Mouse (Mus musculus) limb, embryonic 15.5 days (tissue): ENCODE results near the gene Cdk2. TPM values are rescaled to one million over a fixed set of nuclear protein-coding genes. Genes with fewer than 3 reads are reported as not detected.

Source experiments
- ATAC-seq: fragments of 200-750 bp; cut with Nextera tagmentation; 2 replicates; pipeline ENCODE4 v1.8.0; 2017; ENCODE audit warnings: low read depth, moderate TSS enrichment; ENCODE audit not compliant: insufficient number of reproducible peaks, low FRiP score, low TSS enrichment
- H3K27ac ChIP-seq: fragments of 300-500 bp; sonication (generic); 2 replicates; pipeline ENCODE4 v1.5.1; 2015; ENCODE audit warnings: moderate library complexity, mild to moderate bottlenecking, inconsistent platforms
- H3K27me3 ChIP-seq: fragments of 300-500 bp; sonication (generic); 2 replicates; pipeline ENCODE4 v1.6.1; 2015; ENCODE audit warnings: inconsistent platforms
- H3K36me3 ChIP-seq: fragments of 300-500 bp; sonication (generic); 2 replicates; pipeline ENCODE4 v1.6.1; 2015; ENCODE audit warnings: inconsistent platforms
- H3K4me1 ChIP-seq: fragments of 300-500 bp; sonication (generic); 2 replicates; pipeline ENCODE4 v1.6.1; 2015; ENCODE audit warnings: inconsistent platforms
- H3K4me2 ChIP-seq: fragments of 300-500 bp; sonication (generic); 2 replicates; pipeline ENCODE4 v1.6.1; 2015; ENCODE audit warnings: mild to moderate bottlenecking, inconsistent platforms
- H3K4me3 ChIP-seq: fragments of 300-500 bp; sonication (generic); 2 replicates; pipeline ENCODE4 v1.5.1; 2015; ENCODE audit warnings: mild to moderate bottlenecking, inconsistent platforms
- H3K9ac ChIP-seq: fragments of 300-500 bp; sonication (generic); 2 replicates; pipeline ENCODE4 v1.6.1; 2015; ENCODE audit warnings: inconsistent platforms
- H3K9me3 ChIP-seq: fragments of 300-500 bp; sonication (generic); 2 replicates; pipeline ENCODE4 v1.6.1; 2016; ENCODE audit warnings: inconsistent platforms
- WGBS: fragments of 180-500 bp; shearing (Covaris S2); methylation state at CpG from one replicate; pipeline ENCODE4 v1.1.7; 2015; 5-methylcytosine and 5-hydroxymethylcytosine counted together
- polyA plus RNA-seq: library from polyadenylated mRNA; unstranded; fragments of >200 nt; fragmentation: Nextera tagmentation; extraction: Ambion mirVana; gene quantifications from 2 replicates; pipeline ENCODE4 v1.2.1, GENCODE M21; 2015

The Cdk2 gene
- polyA plus RNA-seq, 1 experiment from 2014 or later: 108 TPM

GRCm38 (mm10) chr10:128699611-128700010, 5.2 kb downstream of the Cdk2 start:
- WGBS: 82% methylated on average over 11 of the region's 11 CpGs

DNA sequence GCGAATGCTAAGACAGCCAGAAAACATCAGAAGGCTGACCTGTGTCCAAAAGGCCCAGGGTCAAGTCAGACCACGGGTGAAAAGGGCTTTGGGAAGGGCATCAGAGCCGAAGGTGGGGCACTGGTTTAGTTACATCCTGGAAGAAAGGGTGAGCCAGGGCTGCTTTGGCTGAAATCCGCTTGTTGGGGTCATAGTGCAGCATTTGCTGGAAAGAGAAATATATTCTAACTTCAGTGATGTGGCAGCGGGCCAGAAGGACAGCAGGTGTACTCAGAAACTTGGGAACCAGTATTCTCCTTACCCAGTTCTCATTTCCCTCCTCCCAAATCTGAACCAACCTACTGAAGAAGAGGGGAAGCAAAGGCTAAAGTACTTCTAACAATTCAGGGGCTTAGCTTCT, 5.8 kb downstream of the Cdk2 start:
- peaks cover 52% of the 10 kb centered on the region for H3K36me3 ChIP-seq
- H3K27me3 ChIP-seq: no peaks in the 10 kb centered on the region
- H3K27ac ChIP-seq: no peak overlapping the region
- no peak overlapping the region for H3K4me3 ChIP-seq
- no peak overlapping the region for H3K4me2 ChIP-seq
- WGBS: 88% methylated on average over 5 of the region's 5 CpGs
- ATAC-seq: no peak
- H3K9me3 ChIP-seq: no peaks in the 10 kb centered on the region
- H3K4me1 ChIP-seq: peaks cover 13% of the 10 kb centered on the region
- no peak overlapping the region for H3K9ac ChIP-seq

More at GRCm38 (mm10) chr10:128699611-128700010, 5.2 kb downstream of the Cdk2 start:
- ATAC-seq: no peak
- H3K4me2 ChIP-seq: no peak overlapping the region
- no peak overlapping the region for H3K9ac ChIP-seq
- H3K36me3 ChIP-seq: peaks cover 52% of the 10 kb centered on the region
- no peaks in the 10 kb centered on the region for H3K9me3 ChIP-seq
- H3K4me3 ChIP-seq: no peak overlapping the region
- no peak overlapping the region for H3K27ac ChIP-seq
- H3K27me3 ChIP-seq: no peaks in the 10 kb centered on the region
- H3K4me1 ChIP-seq: peaks cover 16% of the 10 kb centered on the region

DNA sequence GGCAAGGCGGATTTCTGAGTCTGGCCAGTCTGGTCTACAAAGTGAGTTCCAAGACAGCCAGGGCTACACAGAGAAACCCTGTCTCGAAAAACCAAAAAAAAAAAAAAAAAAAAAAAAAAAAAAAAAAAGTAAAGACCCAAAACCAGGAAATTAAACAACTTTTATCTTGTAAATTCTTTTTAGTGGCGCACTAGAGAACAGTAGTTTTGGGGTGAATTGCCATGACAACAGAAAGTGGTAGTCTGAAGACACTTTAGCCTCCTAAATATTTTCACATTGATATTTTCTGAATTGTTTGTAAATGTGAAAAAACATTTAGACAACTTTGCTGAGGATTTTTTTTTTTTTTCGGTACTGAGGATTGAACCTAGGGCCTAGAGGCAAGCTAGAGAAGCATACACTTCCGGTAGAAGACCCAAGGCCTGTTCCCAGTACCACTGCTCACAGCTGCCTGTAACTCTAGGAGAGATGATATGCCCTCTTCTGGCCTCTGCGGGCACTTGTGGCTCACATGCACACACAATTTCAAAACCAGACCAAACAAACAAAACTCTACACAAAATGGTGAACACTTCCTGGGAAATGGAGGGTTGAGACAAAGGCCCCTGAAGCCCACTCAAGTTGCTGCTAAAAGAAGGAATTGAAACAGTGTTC, 7.6 kb downstream of the Cdk2 start:
- H3K36me3 ChIP-seq: peaks cover 44% of the 10 kb centered on the region
- no peak overlapping the region for H3K9ac ChIP-seq
- H3K27ac ChIP-seq: peak overlapping the region; percentile 85
- no peaks in the 10 kb centered on the region for H3K9me3 ChIP-seq
- ATAC-seq: no peak
- no peaks in the 10 kb centered on the region for H3K27me3 ChIP-seq
- peak overlapping the region; percentile 53; the same call in 1 of the 2 replicates for H3K4me2 ChIP-seq
- H3K4me3 ChIP-seq: peak overlapping the region; percentile 89; the same call in 1 of the 2 replicates
- peaks cover 4% of the 10 kb centered on the region; the same call in 1 of the 2 replicates for H3K4me1 ChIP-seq
- WGBS: 80% methylated on average over 6 of the region's 6 CpGs

DNA sequence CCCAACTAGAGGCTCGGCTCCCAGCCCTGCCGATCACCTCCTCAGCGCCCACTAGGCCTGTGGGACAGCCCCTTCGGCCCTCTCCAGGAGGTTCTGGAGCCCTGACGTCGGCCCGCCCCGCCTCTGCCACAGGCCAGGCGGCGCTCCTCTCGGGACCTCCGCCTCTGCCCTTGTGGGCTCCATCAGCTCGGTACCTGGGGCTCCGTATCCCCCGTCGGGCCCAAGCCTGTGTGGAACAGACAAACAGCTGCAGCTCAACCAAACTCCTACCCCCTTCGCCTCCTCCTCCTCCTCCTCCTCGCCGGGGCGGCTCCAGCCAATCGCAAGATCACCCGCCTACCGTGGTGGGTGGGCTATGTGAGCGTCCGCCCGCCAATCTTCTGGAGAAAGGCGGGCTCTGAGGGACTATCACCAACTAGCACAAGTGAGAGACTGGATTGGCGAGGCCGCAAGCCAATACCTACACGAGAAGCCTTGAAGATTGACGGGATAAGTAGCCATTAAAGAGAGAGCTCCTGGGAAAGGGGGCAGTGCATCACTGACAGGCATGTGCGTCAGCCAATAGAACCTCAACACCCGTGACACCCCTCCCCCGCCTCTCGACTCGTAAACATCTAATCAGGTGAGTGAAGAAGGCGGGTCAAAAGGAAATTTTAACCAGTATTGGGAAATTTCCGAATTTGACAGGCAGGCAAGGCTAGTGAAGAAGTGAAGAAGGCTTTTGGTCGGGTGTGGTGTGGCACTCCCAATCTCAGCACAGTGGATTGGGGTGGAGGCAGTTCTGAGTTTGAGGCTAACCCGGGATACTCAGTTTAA, 8.6 kb downstream of the Cdk2 start, which contains the start of gene Rab5b:
Gene Rab5b, minus strand, starts transcription at position 273 of the 816 bp plus-strand sequence.
- Histone ChIP-seq H3K4me3 (peak within 1 kb of the TSS; percentile 89), H3K27ac (peak within 1 kb of the TSS; percentile 98), H3K36me3 (peaks cover 34% of the 10 kb centered on the region), H3K9me3 (no peaks in the 10 kb centered on the region), H3K9ac (peak within 1 kb of the TSS; percentile 96), H3K4me1 (peaks cover 4% of the 10 kb centered on the region; the same call in 1 of the 2 replicates), H3K4me2 (peak within 1 kb of the TSS; percentile 61), H3K27me3 (no peaks in the 10 kb centered on the region)
- WGBS: 2% methylated on average over 40 of the region's 40 CpGs
- peak; percentile 98 for ATAC-seq

DNA sequence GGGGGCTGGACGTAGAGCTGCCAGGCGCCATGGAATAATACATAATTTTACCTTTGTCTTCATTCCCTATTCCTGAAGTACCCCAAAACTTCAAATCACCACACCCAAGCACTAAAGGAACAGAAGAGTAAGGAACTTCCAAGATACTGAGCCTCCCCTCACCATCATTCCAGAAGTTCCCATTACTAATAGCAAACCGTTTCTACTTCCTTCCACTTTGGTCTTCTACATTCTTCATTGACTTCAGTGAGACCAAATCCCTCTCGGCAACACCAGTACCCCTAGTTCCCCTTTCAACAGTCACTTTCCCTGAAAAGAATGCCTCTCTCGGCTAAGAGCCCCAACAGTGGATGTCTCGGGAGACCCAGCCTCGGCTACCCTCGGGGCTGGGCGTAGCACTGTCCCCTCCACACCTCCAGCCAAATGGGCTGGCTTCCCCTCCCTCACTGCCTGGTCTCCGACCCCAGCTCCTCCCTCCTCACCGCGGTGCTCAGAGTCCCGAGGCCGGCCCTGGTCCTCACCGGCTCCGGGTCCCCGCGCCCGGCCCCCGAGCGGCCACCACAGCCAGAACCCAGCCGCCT, 9.3 kb downstream of the Cdk2 start:
- H3K9ac ChIP-seq: peak overlapping the region; percentile 96
- peak; percentile 37; the same call in 1 of the 2 replicates for ATAC-seq

GRCm38 (mm10) chr10:128674469-128675008, 30.3 kb downstream of the Cdk2 start:
- no peaks in the 10 kb centered on the region for H3K27me3 ChIP-seq
- WGBS: 2% methylated on average over 9 of the region's 9 CpGs
- no peak for ATAC-seq
- H3K36me3 ChIP-seq: peaks cover 15% of the 10 kb centered on the region
- peak overlapping the region; percentile 87 for H3K4me2 ChIP-seq
- H3K4me3 ChIP-seq: peak overlapping the region; percentile 77
- H3K9ac ChIP-seq: peak overlapping the region; percentile 52
- H3K9me3 ChIP-seq: no peaks in the 10 kb centered on the region
- H3K4me1 ChIP-seq: peaks cover 11% of the 10 kb centered on the region
- peak overlapping the region; percentile 67 for H3K27ac ChIP-seq

More for the DNA sequence above, 9.3 kb downstream of the Cdk2 start:
- peak overlapping the region; percentile 89 for H3K4me3 ChIP-seq
- H3K4me2 ChIP-seq: peak overlapping the region; percentile 61
- under 1% methylated on average over 22 of the region's 22 CpGs for WGBS
- no peaks in the 10 kb centered on the region for H3K27me3 ChIP-seq
- H3K36me3 ChIP-seq: peaks cover 27% of the 10 kb centered on the region
- peak overlapping the region; percentile 98 for H3K27ac ChIP-seq
- H3K9me3 ChIP-seq: no peaks in the 10 kb centered on the region
- H3K4me1 ChIP-seq: peaks cover 4% of the 10 kb centered on the region; the same call in 1 of the 2 replicates

DNA sequence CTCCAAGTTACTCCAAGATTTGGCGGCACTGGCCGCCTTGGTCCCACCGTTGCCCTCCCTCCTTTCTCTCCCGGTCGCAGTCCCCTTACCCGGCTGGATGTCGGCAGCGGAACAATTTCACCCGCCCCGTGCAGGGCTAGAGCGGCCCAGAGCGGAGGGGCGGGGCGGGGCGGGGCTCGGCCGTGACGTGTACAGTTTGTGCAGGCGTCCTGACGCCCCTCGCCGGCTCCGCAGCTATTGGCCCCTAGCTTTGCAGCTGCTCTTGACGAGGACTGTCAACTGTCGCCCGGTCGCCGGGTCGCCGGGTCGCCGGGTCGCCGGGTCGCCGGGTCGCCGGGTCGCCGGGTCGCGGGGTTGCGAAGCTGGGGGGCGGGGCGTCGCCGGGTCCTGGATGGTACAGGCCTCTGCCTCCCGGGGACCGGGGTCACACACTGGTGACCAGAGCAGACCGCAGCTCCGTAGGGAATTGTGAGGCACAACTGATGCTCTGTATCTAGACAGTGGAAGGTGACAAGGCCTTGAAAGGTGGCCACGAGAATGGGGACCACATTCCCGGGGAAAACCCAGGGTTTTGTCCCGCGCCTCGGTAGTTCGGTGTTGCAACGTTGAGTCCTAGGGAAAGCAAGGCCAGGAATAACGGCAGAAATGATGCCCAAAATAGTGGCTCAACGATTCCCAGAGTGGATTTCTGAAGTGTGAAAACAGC, 30.9 kb downstream of the Cdk2 start, which contains the start of gene Suox:
Gene Suox, minus strand, starts transcription at position 311 of the 706 bp plus-strand sequence.
- H3K9ac ChIP-seq: peak within 1 kb of the TSS; percentile 53
- peaks cover 16% of the 10 kb centered on the region for H3K4me1 ChIP-seq
- WGBS: under 1% methylated on average over 60 of the region's 60 CpGs
- peak; percentile 83 for ATAC-seq
- no peaks in the 10 kb centered on the region for H3K27me3 ChIP-seq
- peak within 1 kb of the TSS; percentile 67 for H3K27ac ChIP-seq
- H3K36me3 ChIP-seq: peaks cover 14% of the 10 kb centered on the region; the same call in 1 of the 2 replicates
- H3K4me3 ChIP-seq: peak within 1 kb of the TSS; percentile 77
- H3K4me2 ChIP-seq: peak within 1 kb of the TSS; percentile 87
- H3K9me3 ChIP-seq: no peaks in the 10 kb centered on the region

- no peak overlapping the region for H3K27ac ChIP-seq
- H3K9me3 ChIP-seq: no peaks in the 10 kb centered on the region
- H3K27me3 ChIP-seq: no peaks in the 10 kb centered on the region
- 91% methylated on average over 9 of the region's 9 CpGs for WGBS
- H3K4me1 ChIP-seq: peaks cover 23% of the 10 kb centered on the region
- no peak overlapping the region for H3K4me2 ChIP-seq
- H3K4me3 ChIP-seq: no peak overlapping the region
- no peak for ATAC-seq
- 0 out of 2 replicates have a peak overlapping the region, but pooled peaks have one; percentile 10 for H3K9ac ChIP-seq
- H3K36me3 ChIP-seq: peaks cover 14% of the 10 kb centered on the region; the same call in 1 of the 2 replicates
Observed at GRCm38 (mm10) chr10:128671148-128671547, 33.7 kb downstream of the Cdk2 start.

GRCm38 (mm10) chr10:128668790-128669672, 35.8 kb downstream of the Cdk2 start:
- peaks cover 19% of the 10 kb centered on the region for H3K4me1 ChIP-seq
- H3K4me3 ChIP-seq: peak overlapping the region; percentile 73
- peak overlapping the region; percentile 86 for H3K27ac ChIP-seq
- H3K9ac ChIP-seq: peak overlapping the region; percentile 72
- no peaks in the 10 kb centered on the region for H3K9me3 ChIP-seq
- H3K27me3 ChIP-seq: no peaks in the 10 kb centered on the region
- peak overlapping the region; percentile 84 for H3K4me2 ChIP-seq
- ATAC-seq: peak; percentile 25; the same call in 1 of the 2 replicates
- peaks cover 14% of the 10 kb centered on the region; the same call in 1 of the 2 replicates for H3K36me3 ChIP-seq
- WGBS: under 1% methylated on average over 42 of the region's 42 CpGs

- WGBS: 95% methylated on average over 2 of the region's 2 CpGs
- H3K36me3 ChIP-seq: 0 out of 2 replicates have a peak, but pooled peaks cover 3% of the 10 kb centered on the region
- H3K4me1 ChIP-seq: peaks cover 13% of the 10 kb centered on the region; the same call in 1 of the 2 replicates
- no peak for ATAC-seq
- no peak overlapping the region for H3K4me3 ChIP-seq
- no peak overlapping the region for H3K27ac ChIP-seq
- no peak overlapping the region for H3K4me2 ChIP-seq
- H3K9ac ChIP-seq: no peak overlapping the region
- no peaks in the 10 kb centered on the region for H3K27me3 ChIP-seq
- H3K9me3 ChIP-seq: no peaks in the 10 kb centered on the region
Observed at GRCm38 (mm10) chr10:128665806-128666205, 39.0 kb downstream of the Cdk2 start.
